Mouse (Mus musculus) liver, embryonic 14.5 days (tissue): ENCODE data around the gene Maco1.

ENCODE experiments used
- CTCF ChIP-seq: IDR thresholded peaks from 2 replicates; pipeline ENCODE4 v1.5.1; 2016; ENCODE audit warnings: antibody characterized with exemption, low read depth, control low read depth
- EP300 ChIP-seq: IDR thresholded peaks from 2 replicates; pipeline ENCODE4 v1.6.1; 2016; ENCODE audit warnings: antibody characterized with exemption, low read depth

GRCm38 (mm10) chr4:134814229-134814571 is 38.9 kb downstream of the Maco1 start:
- TF ChIP-seq EP300 (no peak), CTCF (no peak)
